Mouse (Mus musculus): Measurements from ENCODE around the gene Anapc11. TPM values are rescaled to one million over a fixed set of nuclear protein-coding genes. Genes with fewer than 3 reads are reported as not detected.

Anapc11 gene
- total RNA-seq, 2 experiments from 2014 or later, result 117 to 118 TPM

DNA sequence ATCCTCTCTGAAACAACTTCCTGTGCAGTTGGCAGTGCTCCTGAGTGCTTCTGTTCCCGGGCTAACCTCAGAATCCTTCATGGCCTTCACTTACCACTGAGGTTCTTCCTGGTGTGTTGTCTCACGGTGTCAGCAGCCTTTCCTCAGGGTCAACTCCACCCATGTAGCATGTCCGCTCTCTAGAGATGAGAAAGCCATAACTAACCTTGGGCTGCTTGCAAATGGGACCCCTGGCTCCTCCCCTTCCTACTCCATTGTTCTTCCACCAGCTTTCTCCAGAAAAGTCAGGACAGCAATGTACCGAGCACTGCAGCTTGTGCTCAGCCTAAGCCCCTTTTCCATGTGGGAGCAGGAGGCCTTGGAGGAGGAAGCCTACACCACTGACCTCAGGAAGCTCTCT, 8.5 kb downstream of the Anapc11 start:
- DNase-seq, result no peak

DNA sequence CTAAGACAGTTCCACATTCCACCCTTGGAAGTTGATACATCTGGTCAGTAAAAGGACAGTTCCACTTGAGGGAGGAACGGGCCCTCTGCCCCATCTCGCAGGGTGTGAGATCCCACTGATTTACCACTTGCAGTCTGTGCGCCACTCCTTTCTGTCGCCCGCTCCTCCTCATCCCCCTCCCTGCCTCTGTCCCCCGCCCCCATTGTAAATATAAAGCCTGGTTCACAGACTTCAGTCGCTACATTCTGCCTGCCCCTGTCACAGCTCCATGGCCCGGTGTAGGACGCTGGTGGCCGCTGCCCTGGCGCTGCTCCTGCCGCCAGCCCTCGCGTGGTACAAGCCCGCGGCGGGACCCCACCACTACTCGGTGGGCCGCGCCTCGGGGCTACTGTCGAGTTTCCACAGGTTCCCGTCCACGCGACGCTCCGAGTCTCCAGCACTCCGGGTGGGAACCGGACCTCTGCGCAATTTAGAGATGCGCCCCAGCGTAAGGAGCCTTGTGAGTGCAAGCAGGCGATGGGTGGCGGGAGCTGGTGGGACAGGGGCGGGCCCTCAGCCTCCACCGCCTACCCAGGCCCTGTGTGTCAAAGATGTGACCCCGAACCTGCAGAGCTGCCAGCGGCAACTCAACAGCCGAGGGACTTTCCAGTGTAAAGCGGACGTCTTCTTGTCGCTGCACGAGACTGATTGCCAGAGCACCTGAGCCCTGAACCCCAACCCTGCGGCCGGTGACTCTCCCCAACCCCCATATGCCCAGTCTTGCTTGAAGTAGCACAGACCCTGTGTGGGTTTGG, 10.2 kb downstream of the Anapc11 start, which contains the start of gene Npb:
Npb (plus strand) TSS at position 237 of the 794 bp plus-strand sequence.
- DNase-seq, result no peak

DNA sequence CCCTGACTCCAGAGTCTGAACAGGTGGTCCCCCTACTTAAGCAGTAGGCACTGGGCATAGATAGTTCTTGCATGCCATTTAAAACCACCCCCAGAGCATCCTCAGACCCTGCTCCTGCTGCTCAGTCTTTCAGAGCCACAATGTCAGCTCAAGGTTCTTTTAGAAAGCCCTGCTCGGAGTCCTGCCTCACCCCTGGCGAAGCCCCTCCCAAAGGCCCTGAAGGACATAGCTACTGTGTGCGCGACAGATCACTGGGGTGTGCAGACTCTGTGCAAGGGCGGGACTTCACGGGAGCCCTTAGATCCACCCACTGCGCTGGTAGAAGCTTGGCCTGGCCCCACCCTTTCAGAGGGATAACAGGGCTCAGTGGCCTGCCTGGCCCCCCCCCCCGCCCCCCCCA, 11.0 kb downstream of the Anapc11 start:
- no peak for DNase-seq

DNA sequence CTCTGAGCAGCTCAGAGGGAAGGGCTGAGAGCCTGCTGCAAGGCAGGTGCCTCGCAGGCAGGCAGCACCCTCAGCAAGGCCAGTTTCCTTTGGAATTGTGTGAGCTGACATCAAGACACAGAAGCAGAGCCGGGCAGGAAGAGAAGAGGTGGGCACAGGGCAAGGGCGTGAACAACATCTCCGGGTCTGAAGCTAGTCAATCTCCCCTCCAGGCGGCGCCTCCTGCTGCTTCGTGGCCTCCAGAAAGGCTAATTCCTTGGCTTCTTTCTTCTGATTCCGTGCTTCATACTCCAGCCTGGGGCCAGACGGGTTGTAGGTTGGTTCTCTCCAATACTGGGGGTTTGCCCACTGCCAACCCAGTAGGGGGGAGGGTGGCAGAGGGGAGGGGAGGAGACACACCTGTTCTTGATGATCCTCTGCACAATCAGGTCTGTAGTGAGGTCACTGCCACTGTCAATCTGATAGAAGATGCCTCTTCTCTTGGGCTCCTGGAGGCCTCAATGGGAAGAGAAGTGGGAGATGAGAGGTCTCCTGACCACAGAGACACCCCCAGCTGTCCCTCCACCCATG, 12.3 kb downstream of the Anapc11 start:
- DNase-seq, result no peak

DNA sequence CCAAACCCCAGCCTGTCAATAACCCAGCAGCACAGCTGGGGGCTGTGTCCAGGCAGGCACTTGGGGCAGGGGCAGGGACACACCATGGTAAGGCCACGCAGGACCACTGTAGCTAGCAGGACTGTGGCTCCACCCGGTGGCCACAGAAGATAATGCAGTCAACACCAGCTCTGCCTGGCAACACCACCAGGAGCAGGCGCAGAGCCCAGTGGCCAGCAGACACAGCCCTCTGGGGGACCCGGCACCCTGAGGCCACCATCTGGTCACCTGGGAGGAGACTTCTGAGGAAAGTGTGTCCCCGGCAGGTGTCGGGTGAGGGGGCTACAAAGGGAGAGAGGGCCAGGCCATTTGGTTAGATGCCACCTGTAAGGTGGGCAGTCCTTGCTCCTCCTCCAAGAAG, 14.5 kb downstream of the Anapc11 start:
- DNase-seq, result peak; percentile 85

DNA sequence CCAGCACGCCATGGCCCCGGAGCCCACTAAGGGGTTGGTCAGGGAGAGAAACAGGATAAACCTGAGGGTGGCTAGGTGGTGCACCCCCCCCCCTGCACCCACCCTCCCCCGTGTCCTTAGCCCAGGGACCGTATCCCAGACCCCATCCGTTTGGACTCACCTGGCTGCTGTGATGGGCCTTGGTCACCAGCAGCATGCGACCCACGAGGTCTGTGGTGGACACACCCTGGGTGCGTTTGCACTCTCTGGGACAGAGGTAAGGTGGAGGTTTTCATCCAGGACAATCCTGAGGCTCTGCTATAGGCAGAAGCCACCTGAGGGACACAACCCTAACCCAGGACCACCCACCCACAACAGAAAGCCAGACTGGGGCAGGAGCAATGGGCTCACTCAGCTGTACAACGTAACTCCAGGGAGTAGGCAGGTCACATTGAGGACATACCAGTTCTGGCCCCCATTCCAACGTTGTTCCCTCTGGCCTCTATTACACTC, 15.3 kb downstream of the Anapc11 start:
- DNase-seq, result no peak

DNA sequence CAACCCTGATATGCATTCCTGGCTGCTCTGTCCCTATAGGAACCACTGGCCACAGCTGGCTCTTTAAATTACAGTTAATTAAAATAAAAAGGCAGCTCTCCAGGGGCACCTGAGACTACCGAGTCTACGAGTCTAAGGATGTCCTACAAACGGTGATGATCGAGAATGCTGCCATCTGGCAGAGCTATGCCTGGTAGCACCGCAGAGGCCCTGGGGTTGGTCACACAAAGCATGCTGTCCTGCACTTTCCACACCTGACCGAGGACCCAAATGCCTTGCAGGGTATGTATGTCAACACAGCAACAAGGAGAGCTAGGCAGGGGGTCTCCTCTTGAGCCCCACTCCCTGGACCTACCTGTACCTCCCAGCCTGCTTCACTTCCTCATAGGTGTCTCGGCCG, 15.8 kb downstream of the Anapc11 start:
- DNase-seq, result no peak

DNA sequence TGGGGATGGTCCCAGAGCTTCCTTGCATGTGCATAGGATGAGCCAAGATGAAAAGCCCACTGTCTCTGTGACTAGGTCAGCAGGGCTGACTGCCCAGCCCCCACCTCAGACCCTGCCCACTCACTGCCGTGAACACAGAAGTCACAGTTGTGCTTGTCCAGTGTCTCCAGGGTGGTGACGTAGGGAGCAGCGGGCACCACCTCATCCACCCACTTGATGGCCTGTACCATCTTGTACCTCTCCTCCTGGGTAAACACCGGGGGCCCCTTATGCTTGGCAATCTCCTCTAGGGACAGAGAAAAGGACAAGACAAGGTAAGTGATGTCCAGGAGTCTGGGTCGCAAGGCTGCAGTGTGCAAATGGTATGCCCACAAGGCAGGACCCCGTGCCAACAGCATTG, 16.9 kb downstream of the Anapc11 start:
- no peak for DNase-seq

DNA sequence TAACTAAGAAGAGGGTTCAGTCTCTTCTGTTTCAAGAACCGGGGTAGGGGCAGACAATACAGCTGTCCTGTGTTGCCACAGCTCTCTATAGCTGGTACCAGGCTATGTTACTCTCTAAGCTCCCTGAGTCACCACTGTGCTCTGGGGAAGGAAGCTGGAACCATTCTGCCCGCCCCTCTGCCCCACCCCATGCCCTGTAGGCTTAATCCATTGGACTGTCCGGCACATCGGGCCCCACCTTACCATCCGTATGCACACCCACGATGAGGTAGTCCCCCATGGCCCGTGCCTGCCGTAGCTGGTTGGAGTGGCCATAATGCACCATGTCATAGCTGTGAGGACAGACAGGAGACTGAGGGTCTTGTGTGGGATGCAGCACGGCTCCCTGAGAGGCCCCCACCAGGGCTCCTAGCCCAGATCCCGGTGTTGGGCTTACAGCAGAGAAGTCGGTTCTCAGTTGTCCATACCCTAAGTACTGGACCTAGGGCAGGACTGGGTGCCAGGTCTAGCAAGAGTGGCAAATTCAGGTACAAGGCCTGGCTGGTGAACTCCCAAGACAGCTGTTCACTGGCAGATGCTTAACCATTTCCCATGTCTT, 17.5 kb downstream of the Anapc11 start:
- no peak for DNase-seq

DNA sequence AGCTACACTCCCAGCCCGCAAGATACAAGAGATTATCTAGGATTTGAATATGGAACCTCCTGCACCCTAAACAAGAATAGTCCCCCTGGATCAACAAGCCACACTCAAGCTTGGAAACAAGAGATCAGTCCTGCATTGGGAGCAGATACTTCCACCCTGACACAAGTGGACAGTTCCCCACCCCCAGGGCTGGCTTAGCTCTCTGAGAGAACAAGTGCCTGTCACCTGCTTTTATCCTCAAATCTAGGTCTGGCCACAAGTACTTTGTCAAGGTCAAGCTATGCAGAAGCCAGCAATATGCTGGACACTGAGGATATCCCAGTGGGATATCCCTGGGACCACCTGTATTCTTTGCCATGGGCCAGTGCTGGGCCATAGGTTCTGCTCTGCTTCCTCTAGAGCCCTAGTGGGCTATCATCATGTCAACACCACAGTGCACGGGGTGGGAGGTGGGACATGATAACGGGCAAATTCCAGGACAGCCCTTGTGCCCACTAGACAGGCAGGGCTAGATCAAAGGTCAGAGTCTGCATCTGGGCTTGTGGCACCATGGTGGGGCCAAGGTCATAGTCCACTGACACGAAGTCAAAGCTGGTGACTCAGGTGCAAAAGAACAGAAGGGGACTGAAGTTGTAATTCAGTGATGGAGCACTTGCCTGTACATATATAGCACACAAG, 18.5 kb downstream of the Anapc11 start:
- no peak for DNase-seq

DNA sequence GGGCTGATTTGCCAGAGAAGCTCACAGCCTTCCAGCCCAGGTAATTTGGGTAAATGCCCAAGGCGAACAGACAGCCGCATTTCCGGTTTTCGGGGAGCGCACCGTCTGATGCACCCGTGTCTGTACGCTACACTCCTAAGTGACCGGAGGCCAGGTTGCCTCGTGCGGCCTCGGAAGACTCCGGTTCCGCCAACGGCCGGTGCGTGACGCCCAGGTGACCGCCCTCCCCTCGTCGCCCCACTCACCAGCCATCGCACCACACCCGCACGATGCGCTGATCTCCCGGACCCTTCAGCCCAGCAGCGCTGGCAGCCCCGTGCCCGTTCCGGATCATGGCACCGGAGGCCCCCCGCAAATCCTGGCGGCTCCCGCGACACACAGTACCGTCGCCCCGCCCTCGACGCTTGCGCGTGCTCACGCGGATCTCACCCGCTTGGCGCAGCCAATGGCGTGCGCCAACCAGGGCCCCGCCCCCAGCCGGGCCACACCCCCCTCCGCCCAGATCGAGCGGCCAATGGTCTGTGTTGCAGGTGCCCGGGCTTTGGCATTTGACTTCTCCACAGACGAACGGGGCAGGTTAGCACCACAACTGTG, 19.4 kb downstream of the Anapc11 start, which contains the start of gene Pcyt2:
Pcyt2 (minus strand) TSS at position 418 of the 594 bp plus-strand sequence.
- DNase-seq, result peak; percentile 92

DNA sequence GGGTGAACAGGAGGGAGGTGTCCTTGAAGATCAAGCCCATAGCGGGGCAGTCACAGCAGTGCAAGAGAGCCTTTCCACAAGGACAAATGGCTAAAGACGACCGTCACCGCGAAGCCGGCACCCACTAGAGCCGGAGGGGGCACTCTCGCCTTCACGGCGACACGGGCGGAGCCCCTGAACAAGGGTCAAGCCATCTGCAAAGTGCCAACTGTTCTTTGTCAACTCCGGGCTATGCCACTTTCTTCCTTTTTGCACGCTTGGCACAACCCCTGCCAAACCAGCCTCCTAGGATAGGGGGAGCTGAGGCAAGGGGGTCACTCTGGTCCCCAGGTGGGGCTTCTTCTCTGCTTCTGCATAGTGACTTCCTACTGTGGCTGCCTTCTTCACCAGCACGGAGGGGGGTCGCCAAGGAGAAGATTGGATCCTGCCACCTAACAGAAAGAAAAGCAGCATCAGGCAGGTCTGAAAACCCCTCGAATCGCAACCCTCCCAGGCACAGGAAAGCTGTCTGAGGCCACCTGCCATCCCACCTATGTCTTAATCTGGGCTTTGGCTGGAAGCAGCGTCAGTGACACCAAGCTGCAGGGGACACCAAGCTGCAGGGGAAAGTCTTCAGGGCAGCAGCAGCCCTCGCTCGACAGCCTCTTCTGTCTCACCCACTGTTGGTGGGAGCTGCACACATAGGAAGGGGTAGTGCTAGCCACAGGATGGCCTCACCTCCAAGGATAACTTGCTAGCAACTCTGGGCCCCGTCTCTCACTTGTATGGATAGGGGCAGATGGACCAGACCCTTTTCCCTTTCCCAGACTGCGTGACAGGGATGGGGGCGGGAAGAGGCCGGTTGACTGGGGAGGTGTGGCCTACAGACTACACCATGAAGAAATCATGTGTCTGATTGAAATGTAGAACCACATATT, 20.7 kb downstream of the Anapc11 start:
- DNase-seq, result no peak

DNA sequence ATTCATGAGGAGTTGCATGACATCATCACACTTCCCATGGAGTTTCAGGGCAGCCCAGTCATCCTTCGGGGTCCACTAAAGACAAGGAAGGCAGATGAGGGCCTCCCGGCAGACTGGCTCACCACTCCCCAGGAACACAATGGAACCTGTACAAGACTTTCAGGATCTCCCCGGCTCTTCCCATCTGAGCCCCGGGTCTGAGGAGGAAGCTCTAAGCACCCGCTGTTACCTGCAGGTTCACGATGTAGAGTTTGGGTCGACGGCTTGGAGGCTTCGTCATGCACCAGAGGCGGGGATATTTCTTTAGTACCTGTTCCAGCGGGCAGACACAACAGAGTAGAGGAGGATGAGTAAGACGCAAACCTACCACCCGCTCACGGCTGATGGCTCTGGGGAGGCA, 22.0 kb downstream of the Anapc11 start:
- no peak for DNase-seq

DNA sequence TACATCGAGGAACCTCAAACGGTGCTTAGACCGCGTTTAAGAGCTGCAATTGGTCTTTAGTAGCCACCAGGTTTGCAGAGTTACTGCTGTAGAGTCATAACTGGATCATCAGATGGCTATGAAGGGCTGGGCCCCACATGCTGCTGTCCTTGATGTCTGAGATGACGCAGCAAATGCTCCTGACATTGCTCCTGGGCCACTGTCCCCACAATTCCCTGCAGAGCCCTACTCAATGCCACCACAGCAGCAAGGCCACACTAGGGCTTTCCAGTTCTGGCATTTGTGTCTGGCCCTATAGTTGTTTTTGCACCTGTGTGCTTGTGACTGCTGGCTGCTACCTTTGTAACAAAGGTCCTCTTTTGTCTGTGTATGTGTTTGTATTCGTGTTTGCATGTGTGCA, 24.6 kb downstream of the Anapc11 start:
- DNase-seq, result no peak

DNA sequence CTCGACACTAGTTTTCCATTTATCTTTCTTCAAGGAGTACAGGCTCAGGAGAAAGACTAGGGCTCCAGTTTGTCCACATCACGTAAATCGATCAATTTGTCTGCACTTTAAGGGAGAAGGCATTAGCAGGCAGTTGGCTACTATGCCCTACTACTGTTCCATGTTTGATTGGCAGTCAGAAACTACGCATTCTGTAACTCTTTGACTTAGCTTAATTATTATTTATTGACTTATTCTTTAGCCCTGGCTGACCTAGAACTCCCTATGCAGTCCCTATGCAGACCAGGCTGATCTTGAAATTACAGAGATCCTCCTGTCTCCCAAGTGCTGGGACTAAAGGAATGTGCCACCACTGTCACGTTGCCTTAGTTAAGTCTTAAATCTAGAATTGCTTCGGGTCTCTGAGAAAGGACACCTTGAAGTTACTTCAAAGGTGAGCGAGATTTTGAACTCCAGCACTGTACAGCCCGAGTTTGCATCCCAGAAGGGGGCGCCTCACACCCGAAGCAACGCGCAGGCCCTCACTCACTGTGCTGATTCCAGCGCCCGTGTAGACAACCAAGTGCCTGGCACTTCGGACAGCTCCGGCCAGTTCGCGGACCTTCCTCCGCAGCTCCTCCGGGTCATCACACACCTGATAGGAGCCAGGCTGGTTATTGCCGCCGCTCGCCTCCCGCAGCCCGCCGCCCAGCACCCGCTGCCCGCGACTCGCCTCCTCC, 25.9 kb downstream of the Anapc11 start:
- DNase-seq, result peak; percentile 78

DNA sequence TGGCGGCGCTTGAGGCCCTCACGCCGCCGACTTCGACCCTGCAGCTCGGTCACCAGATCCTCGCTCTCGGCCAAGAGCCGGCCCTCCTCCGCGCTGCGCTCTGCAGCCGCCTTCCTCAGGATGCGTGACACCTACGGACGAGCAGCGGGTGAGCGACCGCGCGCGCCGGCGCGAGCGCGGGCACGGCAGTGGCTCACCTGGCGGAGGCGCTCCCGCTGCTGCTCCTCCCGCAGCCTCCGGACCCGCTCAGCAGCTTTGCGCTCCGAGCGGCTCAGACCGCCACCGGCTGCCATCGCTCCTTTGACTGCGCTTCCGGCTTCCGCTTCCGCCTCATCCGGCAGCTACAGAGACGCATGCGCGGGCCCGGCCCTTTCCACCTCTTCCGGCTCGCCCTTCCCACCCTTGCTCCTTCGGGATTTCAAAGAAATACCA, 26.5 kb downstream of the Anapc11 start:
- peak; percentile 87 for DNase-seq

DNA sequence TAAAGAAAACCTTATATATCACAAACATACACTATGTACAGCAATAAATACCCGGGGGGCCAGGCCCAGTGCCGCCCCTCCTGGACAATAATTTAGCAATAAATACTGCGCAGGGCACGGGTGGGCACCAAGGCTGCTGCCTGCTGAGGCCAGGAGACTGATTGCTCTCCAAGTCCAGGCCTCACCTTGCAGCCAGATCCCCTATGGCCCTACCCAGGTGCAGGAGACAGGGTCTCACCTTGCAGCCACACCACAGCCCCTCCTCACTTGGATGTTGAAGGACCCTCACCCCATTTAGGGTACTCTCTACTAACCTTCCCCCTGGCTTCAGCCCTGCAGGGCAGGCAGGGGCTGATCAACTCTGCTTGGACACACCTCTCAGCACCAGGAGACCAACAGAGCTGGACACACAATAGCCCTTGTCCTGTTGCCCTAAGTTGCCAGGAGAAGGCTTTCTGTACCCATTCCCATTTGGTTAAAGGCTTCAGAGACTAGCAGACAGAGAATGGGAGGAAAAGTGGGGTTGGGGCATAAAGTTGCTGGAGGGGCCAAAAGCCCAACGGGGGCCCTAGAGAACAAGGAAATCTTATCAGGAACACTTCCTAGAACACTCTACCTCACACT, 27.0 kb downstream of the Anapc11 start, which contains the start of gene Sirt7:
Sirt7 (minus strand) TSS at position 89 of the 624 bp plus-strand sequence.
- no peak for DNase-seq

DNA sequence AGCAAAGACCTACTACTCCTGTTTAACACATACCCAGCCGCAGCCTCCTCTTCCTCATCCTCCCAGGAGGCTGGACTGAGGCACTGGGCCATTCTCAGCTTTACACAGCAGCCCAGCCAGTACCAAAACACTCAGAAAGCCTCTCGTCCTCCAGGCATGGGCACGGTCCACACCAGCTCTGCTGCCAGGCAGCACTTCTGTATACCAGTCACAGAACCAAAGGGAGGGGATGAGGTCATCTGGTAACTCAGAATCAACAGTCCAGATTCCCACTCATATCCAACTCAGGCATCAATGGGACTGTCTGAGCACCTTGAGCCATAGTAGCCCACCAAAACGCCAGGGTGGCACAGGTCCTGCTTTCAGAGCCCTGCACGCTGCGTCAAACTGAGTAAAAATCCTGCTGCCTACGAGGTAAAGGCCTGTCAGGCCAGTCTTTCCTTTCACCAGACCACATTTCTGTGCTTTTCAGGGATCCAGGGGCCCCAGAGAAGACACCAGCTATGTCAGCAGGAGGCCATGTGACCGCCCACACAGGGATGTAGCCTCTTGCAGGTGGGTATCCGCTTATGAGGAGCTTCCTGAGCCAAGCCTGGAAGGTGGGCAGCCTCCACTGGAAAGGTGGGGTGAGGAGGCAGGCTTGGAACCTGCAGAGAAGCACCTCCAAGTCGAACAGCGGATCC, 28.7 kb downstream of the Anapc11 start:
- no peak for DNase-seq
